Mouse (Mus musculus) erythroblast, embryonic 14.5 days (primary cell): ENCODE measurements around the gene Gjd3. TPM values are rescaled to one million over a fixed set of nuclear protein-coding genes. Genes with fewer than 3 reads are reported as not detected.
A peak's percentile ranks its signal among the peaks of the same experiment; 100 is the strongest.

ENCODE experiments used
- H3K27me3 ChIP-seq: 2 replicates; pipeline ENCODE4 v1.6.1; 2012; ENCODE audit warnings: inconsistent platforms; ENCODE audit not compliant: control insufficient read depth
- H3K36me3 ChIP-seq: 2 replicates; pipeline ENCODE4 v1.6.1; 2012; ENCODE audit warnings: mild to moderate bottlenecking, inconsistent platforms; ENCODE audit not compliant: control insufficient read depth
- H3K4me1 ChIP-seq: 2 replicates; pipeline ENCODE4 v1.6.1; 2012; ENCODE audit warnings: inconsistent platforms; ENCODE audit not compliant: control insufficient read depth
- H3K4me3 ChIP-seq: replicated peaks from 2 replicates; pipeline ENCODE3; 2012; ENCODE audit warnings: moderate library complexity, mild to moderate bottlenecking, inconsistent platforms
- H3K9me3 ChIP-seq: 2 replicates; pipeline ENCODE4 v1.6.1; 2012; ENCODE audit warnings: low read length, inconsistent platforms, mixed read lengths; ENCODE audit not compliant: control insufficient read depth
- GATA1 ChIP-seq: IDR thresholded peaks from 2 replicates; pipeline ENCODE4 v1.6.1; 2012; ENCODE audit warnings: low read length, inconsistent platforms, mixed read lengths
- TAL1 ChIP-seq: IDR thresholded peaks from 3 replicates; pipeline ENCODE4 v1.6.1; 2012; ENCODE audit warnings: low read length, inconsistent platforms, mixed read lengths
- polyA plus RNA-seq: library from polyadenylated mRNA; stranded (reverse); fragments of >175 nt; gene quantifications from 2 replicates; pipeline ENCODE4 v1.2.3, GENCODE M21; 2012

Gjd3 gene
- polyA plus RNA-seq, 1 experiment = not detected

DNA sequence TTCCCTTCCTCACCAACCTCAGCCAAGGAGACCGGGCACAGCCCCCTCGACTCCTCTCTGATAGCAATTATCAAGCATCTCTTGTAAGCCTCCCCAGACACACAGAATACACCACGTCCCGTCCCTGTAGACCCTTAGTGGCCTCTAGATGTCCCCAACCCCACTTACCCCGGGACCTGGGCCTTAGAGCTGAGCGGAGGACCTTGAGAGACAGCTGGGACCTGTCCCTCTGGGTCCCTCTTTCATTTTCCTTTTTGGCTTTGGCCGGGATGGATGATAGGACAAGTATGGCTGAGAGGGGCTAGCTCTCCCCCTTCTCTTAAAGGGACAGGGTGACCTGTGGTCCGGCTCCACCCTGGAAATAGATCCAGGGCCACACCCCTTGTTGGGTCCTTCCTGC is 735 bp upstream of the Gjd3 start:
- H3K27me3 ChIP-seq = peaks cover 62% of the 10 kb centered on the region
- peaks cover 8% of the 10 kb centered on the region for H3K4me1 ChIP-seq
- TF ChIP-seq GATA1 = no peak
- TF ChIP-seq TAL1 = no peak
- H3K9me3 ChIP-seq = peaks cover 2% of the 10 kb centered on the region; the same call in 1 of the 2 replicates
- no peak overlapping the region for H3K4me3 ChIP-seq
- peaks cover 16% of the 10 kb centered on the region for H3K36me3 ChIP-seq

DNA sequence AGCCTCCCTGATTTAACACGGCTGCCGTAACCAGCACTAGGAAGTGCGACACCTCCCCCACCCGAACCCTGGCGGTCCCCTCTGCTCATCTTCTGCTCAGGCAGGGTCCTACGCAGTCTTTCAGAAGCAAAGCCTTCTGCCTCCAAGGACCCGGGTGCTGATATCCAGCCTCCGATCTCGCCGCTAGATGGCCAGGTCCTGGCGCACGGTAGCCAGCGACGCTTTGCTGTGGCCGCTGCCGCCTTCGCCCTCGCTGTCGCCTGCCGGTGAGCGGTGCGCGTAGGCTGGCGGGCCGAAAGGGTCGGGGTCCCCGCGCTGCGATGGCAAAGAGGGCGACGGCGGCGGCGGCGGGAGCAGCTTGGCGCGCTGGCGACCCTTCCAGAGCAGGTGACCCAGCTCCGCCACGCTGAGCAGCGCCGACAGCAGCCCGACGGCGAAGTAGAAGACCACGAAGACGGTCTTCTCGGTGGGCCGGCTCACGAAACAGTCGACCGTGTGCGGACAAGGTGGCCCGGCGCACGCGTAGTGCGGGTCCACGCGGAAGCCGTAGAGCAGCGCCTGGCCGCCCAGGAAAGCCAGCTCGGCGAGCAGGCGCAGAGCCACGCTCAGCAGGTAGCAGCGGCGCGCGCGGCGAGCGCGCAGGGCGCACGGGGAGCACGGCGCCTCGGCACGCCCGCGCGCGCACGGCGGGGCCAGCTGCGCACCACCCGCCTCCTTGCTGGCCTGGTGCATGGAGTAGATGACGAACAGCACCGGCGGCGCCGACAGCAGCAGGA is 631 bp downstream of the Gjd3 start:
- Histone ChIP-seq H3K9me3 (peaks cover 2% of the 10 kb centered on the region; the same call in 1 of the 2 replicates), H3K4me3 (peak overlapping the region; percentile 36), H3K36me3 (peaks cover 4% of the 10 kb centered on the region), H3K27me3 (peaks cover 64% of the 10 kb centered on the region), H3K4me1 (peaks cover 15% of the 10 kb centered on the region)
- TF ChIP-seq TAL1 = no peak
- no peak for TF ChIP-seq GATA1

DNA sequence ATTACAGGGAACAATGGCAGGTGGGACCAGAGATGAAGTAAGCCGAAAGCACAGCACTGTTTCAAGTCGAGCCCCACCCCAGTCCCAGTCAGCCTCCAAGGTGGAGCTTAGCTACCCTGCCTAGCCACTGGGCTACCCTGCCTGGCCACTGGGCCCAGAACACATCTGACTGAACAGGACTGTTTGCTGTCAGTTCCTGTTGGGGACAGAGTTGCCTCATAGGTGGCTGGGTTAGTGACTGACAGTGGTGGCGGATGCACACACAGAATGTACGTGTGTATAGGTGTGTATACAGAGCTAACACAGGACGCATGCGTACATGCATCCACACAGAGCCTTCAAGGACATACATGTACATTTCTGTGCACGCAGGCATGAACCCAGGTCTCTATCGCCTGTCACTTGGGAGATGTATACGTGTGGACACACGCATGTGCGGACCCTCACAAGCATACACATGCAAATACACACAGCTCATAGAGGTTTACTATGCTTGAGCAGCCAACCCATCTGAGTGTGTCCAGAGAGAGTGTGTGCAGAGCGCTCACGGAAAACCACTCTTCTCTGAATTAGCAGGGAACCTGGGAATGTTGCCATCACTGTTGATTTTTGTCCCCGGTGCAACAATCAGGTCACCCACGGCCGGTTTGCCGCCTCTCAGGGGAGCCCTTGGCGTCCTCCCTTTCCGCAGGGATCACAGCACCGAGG is 1.4 kb downstream of the Gjd3 start:
- no peak for TF ChIP-seq GATA1
- no peak for TF ChIP-seq TAL1
- Histone ChIP-seq H3K36me3 (no peaks in the 10 kb centered on the region; the same call in 1 of the 2 replicates), H3K4me3 (no peak overlapping the region), H3K9me3 (peaks cover 2% of the 10 kb centered on the region; the same call in 1 of the 2 replicates), H3K4me1 (peaks cover 15% of the 10 kb centered on the region), H3K27me3 (peaks cover 64% of the 10 kb centered on the region)

DNA sequence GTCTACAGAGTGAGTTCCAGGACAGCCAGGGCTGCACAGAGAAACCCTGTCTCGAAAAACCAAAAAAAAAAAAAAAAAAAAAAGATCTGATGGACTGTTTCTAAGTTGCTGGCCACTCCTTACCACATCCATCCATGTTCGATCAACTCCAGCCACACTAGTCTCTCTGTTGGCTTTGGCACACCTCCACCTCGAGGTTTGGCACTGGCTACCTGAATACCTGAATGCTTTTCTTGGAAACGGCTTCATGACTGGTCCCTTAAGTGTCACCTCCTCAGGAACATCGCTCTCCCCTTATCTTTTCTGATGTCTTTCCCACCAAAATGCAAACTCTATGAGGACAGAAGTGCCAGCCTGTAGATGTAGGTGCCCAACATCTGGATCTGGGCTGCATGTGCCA is 3.5 kb downstream of the Gjd3 start:
- Histone ChIP-seq H3K4me1 (peaks cover 15% of the 10 kb centered on the region), H3K36me3 (no peaks in the 10 kb centered on the region; the same call in 1 of the 2 replicates), H3K9me3 (peaks cover 2% of the 10 kb centered on the region; the same call in 1 of the 2 replicates), H3K27me3 (peaks cover 59% of the 10 kb centered on the region), H3K4me3 (no peak overlapping the region)
- TF ChIP-seq TAL1 = no peak
- no peak for TF ChIP-seq GATA1

DNA sequence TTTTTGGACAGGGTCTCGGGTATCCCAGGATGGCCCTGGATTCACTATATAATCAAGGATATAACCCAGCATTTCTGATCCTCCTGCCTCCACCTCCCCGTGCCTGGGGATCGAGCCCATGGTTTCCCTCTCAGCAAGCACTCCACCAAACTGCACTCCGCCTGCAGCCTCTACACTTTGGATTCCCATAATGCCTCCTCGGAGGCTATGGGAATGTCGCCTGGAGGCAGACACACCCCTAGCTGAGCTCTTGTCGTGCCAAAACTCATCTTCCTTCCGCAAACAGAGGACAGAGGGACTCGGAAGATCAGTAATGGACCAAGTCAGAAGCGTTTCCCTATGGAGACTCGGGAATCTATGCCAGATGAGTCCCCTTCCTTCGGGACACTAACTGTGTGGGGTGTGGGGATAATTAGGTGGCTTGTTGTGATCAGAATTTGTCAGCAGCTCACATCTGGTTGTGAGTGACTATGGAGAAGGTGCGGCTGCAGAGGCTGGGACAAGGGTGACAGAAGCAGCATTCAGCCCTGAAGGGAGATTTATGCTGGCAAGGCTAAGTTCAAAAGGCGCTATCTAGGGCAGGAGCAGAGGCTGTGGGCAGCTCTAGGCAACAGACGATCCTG is 4.2 kb downstream of the Gjd3 start:
- peaks cover 52% of the 10 kb centered on the region for H3K27me3 ChIP-seq
- TF ChIP-seq GATA1 = no peak
- no peak for TF ChIP-seq TAL1

DNA sequence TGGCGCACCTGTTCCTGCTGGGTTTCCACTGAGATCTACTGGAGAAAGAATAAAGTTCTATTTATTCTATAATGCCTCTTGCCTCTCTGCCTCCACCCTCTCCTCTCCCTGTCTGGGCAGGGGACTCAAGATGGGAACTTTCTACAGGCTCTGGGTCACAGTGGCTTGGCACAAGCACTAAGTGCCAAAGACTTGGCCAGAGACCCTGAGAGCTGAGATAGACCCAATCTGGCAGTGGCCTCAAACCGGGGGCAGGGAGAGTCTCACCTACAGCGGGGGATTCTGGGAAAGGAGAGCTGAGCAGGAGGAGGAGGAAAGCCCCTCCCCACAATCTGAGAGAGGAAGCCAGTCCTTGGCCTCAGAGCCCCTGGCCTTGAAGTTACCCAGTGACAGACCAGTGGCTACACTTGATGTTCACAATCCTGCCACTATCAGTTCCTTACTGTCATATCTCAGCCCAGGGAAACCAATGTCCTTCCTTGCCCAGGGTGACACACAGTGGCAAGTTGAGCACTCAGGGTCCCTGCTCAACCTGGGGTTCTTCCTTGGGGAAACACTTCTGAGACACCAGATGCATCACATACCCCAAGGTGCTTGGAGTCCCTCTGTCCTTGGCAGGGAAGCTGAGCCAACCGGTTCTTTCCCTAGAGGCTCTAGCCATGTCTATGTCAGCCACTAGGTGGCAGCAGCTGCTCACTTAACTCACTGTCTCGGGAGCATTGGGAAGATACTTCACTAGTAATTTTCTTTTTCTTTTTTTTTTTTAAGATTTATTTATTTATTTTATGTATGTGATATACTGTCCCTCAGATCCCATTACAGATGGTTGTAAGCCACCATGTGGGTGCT is 7.7 kb downstream of the Gjd3 start:
- Histone ChIP-seq H3K27me3 (peaks cover 18% of the 10 kb centered on the region), H3K9me3 (no peaks in the 10 kb centered on the region)

More for the DNA sequence above, 4.2 kb downstream of the Gjd3 start:
- Histone ChIP-seq H3K36me3 (peaks cover 2% of the 10 kb centered on the region; the same call in 1 of the 2 replicates), H3K4me3 (no peak overlapping the region), H3K9me3 (peaks cover 2% of the 10 kb centered on the region; the same call in 1 of the 2 replicates), H3K4me1 (peaks cover 15% of the 10 kb centered on the region)

GRCm38 (mm10) chr11:98974213-98974612 is 8.6 kb downstream of the Gjd3 start:
- Histone ChIP-seq H3K27me3 (peaks cover 18% of the 10 kb centered on the region), H3K4me3 (no peak overlapping the region), H3K36me3 (peaks cover 16% of the 10 kb centered on the region; the same call in 1 of the 2 replicates), H3K9me3 (no peaks in the 10 kb centered on the region), H3K4me1 (peaks cover 7% of the 10 kb centered on the region)
- TF ChIP-seq TAL1 = no peak
- TF ChIP-seq GATA1 = no peak

More for the DNA sequence above, 7.7 kb downstream of the Gjd3 start:
- TF ChIP-seq GATA1 (no peak), TAL1 (no peak)
- no peak overlapping the region for H3K4me3 ChIP-seq
- H3K36me3 ChIP-seq = peaks cover 15% of the 10 kb centered on the region; the same call in 1 of the 2 replicates
- peaks cover 7% of the 10 kb centered on the region for H3K4me1 ChIP-seq

DNA sequence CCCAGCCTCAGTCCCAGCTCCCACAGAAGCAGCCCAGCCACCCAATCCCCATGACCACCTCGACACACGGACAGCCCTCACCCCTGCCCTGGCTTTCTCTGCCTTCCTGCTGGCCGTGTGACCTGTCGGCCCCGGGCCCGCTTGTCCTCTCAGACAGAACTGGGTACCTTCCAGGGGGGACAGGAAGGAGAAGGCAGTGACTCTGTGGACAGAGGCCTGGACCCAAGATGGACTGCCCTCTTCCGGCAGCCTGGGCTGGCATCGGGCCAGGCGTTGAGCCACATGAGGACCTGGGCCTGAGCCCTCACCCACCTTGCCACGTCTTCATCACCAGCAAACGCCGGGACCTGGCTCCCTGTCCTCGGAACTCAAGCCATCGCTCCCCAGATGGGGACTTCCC is 9.2 kb downstream of the Gjd3 start:
- no peaks in the 10 kb centered on the region for H3K9me3 ChIP-seq
- peaks cover 19% of the 10 kb centered on the region for H3K27me3 ChIP-seq
- no peak overlapping the region for H3K4me3 ChIP-seq
- TF ChIP-seq GATA1 = no peak
- TF ChIP-seq TAL1 = no peak
- H3K4me1 ChIP-seq = peaks cover 11% of the 10 kb centered on the region
- peaks cover 16% of the 10 kb centered on the region; the same call in 1 of the 2 replicates for H3K36me3 ChIP-seq
